Mouse (Mus musculus) forebrain, embryonic 15.5 days (tissue): ENCODE measurements around the gene Cacna1a. TPM values are rescaled to one million over a fixed set of nuclear protein-coding genes. Genes with fewer than 3 reads are reported as not detected.

ENCODE experiments used
- ATAC-seq: fragments of 200-750 bp; cut with Nextera tagmentation; replicated peaks from 2 replicates; pipeline ENCODE4 v1.8.0; 2017; ENCODE audit warnings: mild to moderate bottlenecking, moderate TSS enrichment, moderate library complexity
- H3K27ac ChIP-seq: fragments of 300-500 bp; sonication (generic); replicated peaks from 2 replicates; pipeline ENCODE4 v1.5.1; 2015; ENCODE audit warnings: mild to moderate bottlenecking, inconsistent platforms
- H3K27me3 ChIP-seq: fragments of 300-500 bp; sonication (generic); 2 replicates; pipeline ENCODE4 v1.6.1; 2015; ENCODE audit warnings: inconsistent platforms
- H3K36me3 ChIP-seq: fragments of 300-500 bp; sonication (generic); 2 replicates; pipeline ENCODE4 v1.6.1; 2015; ENCODE audit warnings: mild to moderate bottlenecking, inconsistent platforms
- H3K4me1 ChIP-seq: fragments of 300-500 bp; sonication (generic); 2 replicates; pipeline ENCODE4 v1.6.1; 2015; ENCODE audit warnings: inconsistent platforms
- H3K4me2 ChIP-seq: fragments of 300-500 bp; sonication (generic); replicated peaks from 2 replicates; pipeline ENCODE4 v1.6.1; 2015; ENCODE audit warnings: mild to moderate bottlenecking, inconsistent platforms
- H3K4me3 ChIP-seq: fragments of 300-500 bp; sonication (generic); 2 replicates; pipeline ENCODE4 v1.5.1; 2015; ENCODE audit warnings: mild to moderate bottlenecking, inconsistent platforms
- H3K9ac ChIP-seq: fragments of 300-500 bp; sonication (generic); replicated peaks from 2 replicates; pipeline ENCODE4 v1.6.1; 2015; ENCODE audit warnings: mild to moderate bottlenecking, inconsistent platforms
- H3K9me3 ChIP-seq: fragments of 300-500 bp; sonication (generic); 2 replicates; pipeline ENCODE4 v1.6.1; 2016; ENCODE audit warnings: inconsistent platforms
- WGBS: fragments of 180-500 bp; shearing (Covaris S2); methylation state at CpG from one replicate; pipeline ENCODE4 v1.1.7; 2015; ENCODE audit warnings: mixed read lengths; 5-methylcytosine and 5-hydroxymethylcytosine counted together
- polyA plus RNA-seq: library from polyadenylated mRNA; unstranded; fragments of >200 nt; fragmentation: Nextera tagmentation; extraction: Ambion mirVana; gene quantifications from 2 replicates; pipeline ENCODE4 v1.2.1, GENCODE M21; 2015

Gene Cacna1a
- polyA plus RNA-seq, 1 experiment from 2014 or later = 12.9 TPM

DNA sequence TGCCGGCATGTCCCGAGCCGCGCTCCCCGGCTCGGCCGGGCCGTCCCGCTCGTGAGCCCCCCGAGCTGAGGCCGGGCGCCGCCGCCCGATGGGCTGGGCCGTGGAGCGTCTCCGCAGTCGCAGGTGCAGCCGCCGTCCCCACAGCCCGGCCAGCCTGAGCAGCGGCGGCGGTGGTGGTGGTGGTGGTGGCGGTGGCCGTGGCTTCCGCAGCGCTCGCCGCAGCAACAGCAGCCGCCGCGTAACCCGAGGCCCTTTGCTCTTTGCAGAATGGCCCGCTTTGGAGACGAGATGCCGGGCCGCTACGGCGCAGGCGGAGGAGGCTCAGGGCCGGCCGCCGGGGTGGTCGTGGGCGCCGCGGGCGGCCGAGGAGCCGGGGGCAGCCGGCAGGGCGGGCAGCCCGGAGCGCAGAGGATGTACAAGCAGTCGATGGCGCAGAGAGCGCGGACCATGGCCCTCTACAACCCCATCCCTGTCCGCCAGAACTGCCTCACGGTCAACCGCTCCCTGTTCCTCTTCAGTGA is 27.2 kb downstream of the Cacna1a start:
- H3K27me3 ChIP-seq = no peaks in the 10 kb centered on the region
- H3K9ac ChIP-seq = peak overlapping the region; percentile 85
- ATAC-seq = peak; percentile 66
- peaks cover 28% of the 10 kb centered on the region for H3K4me1 ChIP-seq
- 0% methylated on average over 36 of the region's 64 CpGs for WGBS
- no peaks in the 10 kb centered on the region for H3K9me3 ChIP-seq
- H3K4me2 ChIP-seq = peak overlapping the region; percentile 88
- peak overlapping the region; percentile 85 for H3K4me3 ChIP-seq
- peak overlapping the region; percentile 89 for H3K27ac ChIP-seq
- H3K36me3 ChIP-seq = no peaks in the 10 kb centered on the region

DNA sequence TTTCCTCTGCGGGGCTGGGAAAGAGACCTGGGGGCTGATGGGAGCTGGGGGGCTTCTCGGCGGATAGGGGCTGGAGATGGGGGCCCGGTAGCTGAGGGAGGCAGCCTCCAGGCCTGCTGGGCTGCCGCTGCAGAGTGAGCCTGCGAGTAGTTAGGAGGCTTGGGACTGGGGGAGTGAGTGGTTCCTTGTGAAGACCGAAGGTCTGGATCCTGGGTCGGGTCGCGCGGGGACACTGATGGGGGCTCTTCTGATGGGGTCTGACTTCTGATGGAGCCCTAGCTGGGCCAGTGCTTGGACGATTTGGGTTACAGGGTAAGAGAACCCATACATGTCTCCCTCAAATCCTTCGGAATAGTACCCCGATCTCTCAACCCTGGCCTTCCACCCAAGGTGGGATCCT is 27.8 kb downstream of the Cacna1a start:
- Histone ChIP-seq H3K27me3 (no peaks in the 10 kb centered on the region), H3K36me3 (no peaks in the 10 kb centered on the region), H3K4me1 (peaks cover 28% of the 10 kb centered on the region), H3K9ac (peak overlapping the region; percentile 85), H3K4me2 (peak overlapping the region; percentile 88), H3K4me3 (peak overlapping the region; percentile 85), H3K27ac (peak overlapping the region; percentile 89), H3K9me3 (no peaks in the 10 kb centered on the region)
- ATAC-seq = no peak
- 15% methylated on average over 14 of the region's 14 CpGs for WGBS

DNA sequence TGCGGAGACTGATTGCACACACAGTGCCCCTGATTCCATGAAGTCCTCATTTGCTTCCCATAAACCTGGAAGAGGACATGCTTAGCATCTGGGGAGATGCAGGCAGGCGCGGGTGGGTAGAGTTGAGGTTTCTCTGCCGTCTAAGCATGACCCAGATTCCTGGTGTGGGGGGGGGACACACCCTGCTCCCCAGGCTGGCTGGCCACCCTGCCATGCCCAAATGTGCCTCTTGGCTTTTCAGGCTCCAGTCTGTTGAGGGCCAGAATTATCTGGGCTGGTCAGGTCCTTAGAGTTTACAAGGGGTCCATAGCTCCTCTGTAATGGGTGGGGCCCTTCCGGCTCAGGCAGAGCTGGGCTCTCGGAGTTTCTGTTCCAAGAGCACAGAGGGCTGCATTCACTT is 28.7 kb downstream of the Cacna1a start:
- no peaks in the 10 kb centered on the region for H3K36me3 ChIP-seq
- 0 out of 2 replicates have a peak overlapping the region, but pooled peaks have one; percentile 7 for H3K27ac ChIP-seq
- H3K9ac ChIP-seq = peak overlapping the region; percentile 85; the same call in 1 of the 2 replicates
- no peaks in the 10 kb centered on the region for H3K27me3 ChIP-seq
- WGBS = 67% methylated on average over 6 of the region's 6 CpGs
- peak overlapping the region; percentile 88 for H3K4me2 ChIP-seq
- no peak for ATAC-seq
- H3K4me1 ChIP-seq = peaks cover 28% of the 10 kb centered on the region
- peak overlapping the region; percentile 85 for H3K4me3 ChIP-seq
- H3K9me3 ChIP-seq = no peaks in the 10 kb centered on the region

DNA sequence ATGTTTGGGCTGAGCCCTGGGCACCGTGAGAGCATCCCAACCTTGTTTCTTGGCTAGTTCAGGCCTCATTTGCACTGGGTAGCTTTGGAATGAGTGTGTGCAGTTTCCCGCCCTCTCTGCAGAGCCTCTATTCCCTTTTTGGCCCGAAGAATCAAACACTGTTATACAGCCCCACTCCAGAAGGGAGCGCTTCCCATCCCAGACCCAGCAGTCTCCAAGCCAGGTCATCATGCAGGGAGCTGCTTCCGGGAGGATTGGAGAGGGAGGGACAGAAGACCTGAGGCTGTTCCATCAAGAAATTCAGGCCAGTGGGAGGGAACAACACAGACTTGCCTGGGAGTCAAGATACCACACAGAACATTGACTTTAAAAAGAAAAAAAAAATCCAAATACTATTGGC is 29.6 kb downstream of the Cacna1a start:
- no peak for ATAC-seq
- no peak overlapping the region for H3K9ac ChIP-seq
- peaks cover 28% of the 10 kb centered on the region for H3K4me1 ChIP-seq
- H3K9me3 ChIP-seq = no peaks in the 10 kb centered on the region
- H3K27ac ChIP-seq = no peak overlapping the region
- H3K36me3 ChIP-seq = no peaks in the 10 kb centered on the region
- H3K4me2 ChIP-seq = 0 out of 2 replicates have a peak overlapping the region, but pooled peaks have one; percentile 2
- no peak overlapping the region for H3K4me3 ChIP-seq
- 47% methylated on average over 5 of the region's 5 CpGs for WGBS
- H3K27me3 ChIP-seq = no peaks in the 10 kb centered on the region

DNA sequence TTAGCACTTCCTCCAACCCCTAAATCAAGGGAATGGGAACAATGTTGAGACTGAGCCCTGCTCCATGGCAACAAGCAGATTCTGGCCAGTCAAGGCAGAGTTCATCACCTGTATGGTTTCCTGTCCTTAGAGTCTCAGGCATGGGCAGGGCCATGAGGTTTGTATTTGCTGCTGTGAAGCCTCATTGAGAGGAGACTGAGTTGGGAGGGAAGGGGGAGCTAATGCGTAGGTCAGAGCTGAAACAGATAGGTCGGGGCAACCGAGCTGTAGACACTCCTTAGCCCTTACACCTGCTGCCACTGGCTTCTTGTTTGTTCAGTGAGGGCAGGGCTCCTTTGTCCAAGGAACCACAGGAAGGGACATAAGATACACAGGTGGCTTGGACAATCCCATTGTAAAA is 36.2 kb downstream of the Cacna1a start:
- Histone ChIP-seq H3K4me2 (no peak overlapping the region), H3K27me3 (no peaks in the 10 kb centered on the region), H3K9ac (no peak overlapping the region), H3K9me3 (no peaks in the 10 kb centered on the region), H3K27ac (no peak overlapping the region), H3K36me3 (no peaks in the 10 kb centered on the region), H3K4me3 (no peak overlapping the region), H3K4me1 (no peaks in the 10 kb centered on the region)
- 86% methylated on average over 3 of the region's 3 CpGs for WGBS
- ATAC-seq = no peak

DNA sequence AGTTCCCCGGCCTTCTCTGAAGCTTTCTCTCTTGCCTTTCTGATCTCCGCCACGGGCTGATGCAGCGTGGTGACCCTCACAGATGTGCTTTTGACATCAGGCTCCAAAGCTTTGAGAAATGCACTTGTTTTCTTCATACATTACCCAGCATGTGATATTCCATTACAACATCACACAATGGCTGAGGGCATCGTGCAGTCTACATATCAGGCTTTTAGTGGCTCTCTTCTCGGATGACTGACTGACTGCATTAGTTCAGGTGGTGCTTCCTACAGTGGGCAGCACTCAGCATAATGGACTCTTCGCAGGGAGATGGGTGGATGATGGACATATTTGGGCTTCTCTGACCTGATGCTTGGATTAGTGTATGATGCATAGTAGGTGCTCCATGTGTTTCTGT is 37.8 kb downstream of the Cacna1a start:
- no peak overlapping the region for H3K9ac ChIP-seq
- no peaks in the 10 kb centered on the region for H3K9me3 ChIP-seq
- H3K36me3 ChIP-seq = no peaks in the 10 kb centered on the region
- no peak overlapping the region for H3K27ac ChIP-seq
- no peak overlapping the region for H3K4me3 ChIP-seq
- 87% methylated on average over 7 of the region's 7 CpGs for WGBS
- no peak for ATAC-seq
- no peaks in the 10 kb centered on the region for H3K4me1 ChIP-seq
- H3K27me3 ChIP-seq = no peaks in the 10 kb centered on the region
- H3K4me2 ChIP-seq = no peak overlapping the region

DNA sequence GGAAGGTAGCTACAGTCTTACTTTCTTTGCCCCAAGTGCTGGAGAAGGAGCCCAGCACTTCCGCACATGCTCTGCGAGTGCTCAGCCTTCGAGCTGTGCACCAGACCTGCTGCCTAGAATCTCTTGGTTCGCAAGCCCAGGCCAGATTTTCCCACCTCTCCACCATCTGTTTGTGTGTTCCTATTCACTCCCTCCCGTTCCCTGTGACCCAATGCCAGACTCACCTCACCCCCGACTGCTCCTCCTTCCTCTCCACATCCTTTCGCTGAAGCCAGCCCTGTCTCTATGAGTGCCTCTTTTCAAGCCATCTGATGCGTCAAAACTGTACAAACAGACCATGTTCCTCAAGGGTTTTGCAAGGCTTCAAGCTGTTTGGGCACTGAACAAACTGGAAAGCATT is 38.3 kb downstream of the Cacna1a start:
- no peak overlapping the region for H3K4me2 ChIP-seq
- no peak for ATAC-seq
- H3K4me3 ChIP-seq = no peak overlapping the region
- WGBS = 75% methylated on average over 8 of the region's 8 CpGs
- H3K4me1 ChIP-seq = no peaks in the 10 kb centered on the region
- no peak overlapping the region for H3K9ac ChIP-seq
- no peaks in the 10 kb centered on the region for H3K9me3 ChIP-seq
- no peaks in the 10 kb centered on the region for H3K27me3 ChIP-seq
- no peak overlapping the region for H3K27ac ChIP-seq
- H3K36me3 ChIP-seq = no peaks in the 10 kb centered on the region

DNA sequence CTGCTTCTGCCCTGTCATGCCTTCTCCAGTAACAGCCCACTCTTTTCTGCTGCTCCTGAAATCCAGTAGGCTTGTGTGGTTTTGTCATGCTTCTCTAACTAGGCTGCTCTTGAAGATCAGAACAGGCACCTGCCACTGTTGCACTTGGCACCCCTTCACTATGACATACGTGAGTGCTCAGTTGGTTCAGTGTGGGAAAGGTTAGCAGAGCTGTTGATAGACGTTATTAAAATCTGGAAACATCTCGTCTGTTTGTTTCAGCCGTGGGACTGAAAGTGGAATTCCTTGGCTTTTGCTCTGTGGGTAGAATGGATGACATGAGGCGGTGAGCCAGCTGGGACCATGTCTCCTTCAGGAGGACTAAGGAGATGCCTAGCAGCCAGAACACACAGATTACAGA is 39.8 kb downstream of the Cacna1a start:
- Histone ChIP-seq H3K4me3 (no peak overlapping the region), H3K4me2 (no peak overlapping the region), H3K36me3 (no peaks in the 10 kb centered on the region), H3K9me3 (no peaks in the 10 kb centered on the region), H3K27ac (no peak overlapping the region), H3K27me3 (no peaks in the 10 kb centered on the region), H3K9ac (no peak overlapping the region), H3K4me1 (no peaks in the 10 kb centered on the region)
- no peak for ATAC-seq
- WGBS = 66% methylated on average over 5 of the region's 5 CpGs

DNA sequence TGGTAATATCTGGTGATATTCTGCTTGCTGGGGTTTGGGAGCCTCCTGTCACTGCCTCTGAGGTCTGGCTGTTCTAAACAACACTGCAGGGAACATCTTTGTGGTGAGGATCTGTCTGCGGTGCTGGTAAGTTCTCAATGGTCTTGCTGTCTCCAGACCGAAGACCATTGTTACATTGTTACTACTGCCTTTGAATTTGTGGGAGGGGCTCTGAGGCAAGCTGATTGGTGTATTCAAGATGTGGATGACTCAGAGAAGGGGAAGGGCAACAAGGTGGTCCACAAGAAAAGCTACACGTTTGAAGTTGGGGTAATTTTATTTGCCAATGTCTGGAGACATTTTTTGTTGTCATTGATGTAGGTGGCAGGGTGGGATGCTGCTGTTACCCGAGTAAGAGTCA is 40.8 kb downstream of the Cacna1a start:
- Histone ChIP-seq H3K9ac (no peak overlapping the region), H3K9me3 (no peaks in the 10 kb centered on the region), H3K4me1 (no peaks in the 10 kb centered on the region), H3K36me3 (no peaks in the 10 kb centered on the region), H3K27ac (no peak overlapping the region), H3K4me2 (no peak overlapping the region), H3K4me3 (no peak overlapping the region), H3K27me3 (no peaks in the 10 kb centered on the region)
- WGBS = 19% methylated on average over 4 of the region's 4 CpGs
- ATAC-seq = no peak

DNA sequence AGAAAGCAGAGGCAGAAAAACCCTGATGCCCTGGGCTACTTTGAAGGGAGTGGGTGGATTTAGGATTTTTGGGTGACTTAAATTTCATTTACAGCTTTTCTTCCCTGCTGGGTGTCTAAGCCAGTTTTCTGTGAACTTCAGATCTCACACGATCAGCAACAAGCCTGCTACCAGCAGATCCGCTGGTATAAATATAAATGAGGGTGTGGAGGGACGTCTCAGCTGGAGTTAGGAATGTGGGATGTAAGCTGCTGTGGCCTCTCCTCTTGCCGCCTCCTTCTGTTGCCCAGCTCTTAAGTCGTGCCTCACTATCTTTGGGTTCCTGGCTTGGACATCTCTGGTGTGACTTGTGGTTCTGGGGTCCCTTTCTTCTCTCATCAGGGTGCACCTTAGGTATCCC is 41.3 kb downstream of the Cacna1a start:
- Histone ChIP-seq H3K27me3 (no peaks in the 10 kb centered on the region), H3K4me1 (no peaks in the 10 kb centered on the region), H3K4me3 (no peak overlapping the region), H3K4me2 (no peak overlapping the region), H3K9me3 (no peaks in the 10 kb centered on the region), H3K9ac (no peak overlapping the region), H3K36me3 (no peaks in the 10 kb centered on the region), H3K27ac (no peak overlapping the region)
- ATAC-seq = no peak
- WGBS = 46% methylated on average over 5 of the region's 5 CpGs

DNA sequence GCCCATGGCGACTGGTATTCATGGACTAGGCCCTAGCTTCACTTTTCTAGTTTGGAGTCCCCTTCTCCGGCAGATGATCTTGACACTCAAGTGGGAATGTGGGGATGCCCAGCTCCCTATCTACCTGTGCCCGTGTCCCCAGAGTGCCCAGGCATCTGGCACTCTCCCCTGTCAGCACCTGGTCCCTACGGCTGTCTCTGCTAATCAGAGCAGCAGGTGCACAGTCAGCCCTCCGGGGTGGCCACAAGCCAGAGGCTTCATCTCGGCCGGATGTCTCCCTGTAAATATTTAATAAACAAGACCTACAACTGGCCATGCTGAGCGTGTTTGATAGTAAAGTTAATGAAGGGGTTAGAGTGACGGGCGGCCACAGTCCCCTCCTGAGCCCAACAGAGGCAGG is 47.1 kb downstream of the Cacna1a start:
- no peaks in the 10 kb centered on the region for H3K4me1 ChIP-seq
- no peaks in the 10 kb centered on the region for H3K36me3 ChIP-seq
- no peaks in the 10 kb centered on the region for H3K9me3 ChIP-seq
- H3K27me3 ChIP-seq = no peaks in the 10 kb centered on the region
- ATAC-seq = no peak
- H3K4me2 ChIP-seq = no peak overlapping the region
- no peak overlapping the region for H3K4me3 ChIP-seq
- WGBS = 76% methylated on average over 10 of the region's 10 CpGs
- H3K9ac ChIP-seq = no peak overlapping the region
- H3K27ac ChIP-seq = no peak overlapping the region

DNA sequence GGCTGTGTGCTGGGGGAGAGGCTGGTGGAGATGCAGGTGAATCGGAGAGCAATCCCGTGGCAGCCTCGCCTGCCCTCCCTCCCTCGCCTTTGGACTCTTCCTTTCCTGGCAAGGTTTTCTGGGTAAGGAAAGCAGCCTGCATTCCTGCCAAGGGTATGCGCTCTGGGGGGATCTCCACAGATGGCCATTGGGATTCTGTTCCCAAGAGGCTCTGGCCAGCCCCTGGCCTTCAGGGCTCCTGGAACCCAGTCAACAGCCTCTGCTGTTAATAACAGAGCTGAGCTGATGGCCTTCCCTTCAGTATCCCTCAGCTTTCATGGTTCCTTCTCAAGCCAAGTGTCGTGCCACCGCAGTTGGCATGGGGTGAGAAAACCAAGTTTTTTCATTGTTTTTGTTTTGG is 51.6 kb downstream of the Cacna1a start:
- no peak overlapping the region for H3K4me2 ChIP-seq
- H3K36me3 ChIP-seq = no peaks in the 10 kb centered on the region
- WGBS = 77% methylated on average over 7 of the region's 7 CpGs
- no peak overlapping the region for H3K27ac ChIP-seq
- no peak overlapping the region for H3K4me3 ChIP-seq
- 0 out of 2 replicates have a peak, but pooled peaks cover 3% of the 10 kb centered on the region for H3K4me1 ChIP-seq
- H3K9me3 ChIP-seq = no peaks in the 10 kb centered on the region
- no peaks in the 10 kb centered on the region for H3K27me3 ChIP-seq
- 0 out of 2 replicates have a peak, but pooled peaks have one; percentile 23 for ATAC-seq
- H3K9ac ChIP-seq = no peak overlapping the region

DNA sequence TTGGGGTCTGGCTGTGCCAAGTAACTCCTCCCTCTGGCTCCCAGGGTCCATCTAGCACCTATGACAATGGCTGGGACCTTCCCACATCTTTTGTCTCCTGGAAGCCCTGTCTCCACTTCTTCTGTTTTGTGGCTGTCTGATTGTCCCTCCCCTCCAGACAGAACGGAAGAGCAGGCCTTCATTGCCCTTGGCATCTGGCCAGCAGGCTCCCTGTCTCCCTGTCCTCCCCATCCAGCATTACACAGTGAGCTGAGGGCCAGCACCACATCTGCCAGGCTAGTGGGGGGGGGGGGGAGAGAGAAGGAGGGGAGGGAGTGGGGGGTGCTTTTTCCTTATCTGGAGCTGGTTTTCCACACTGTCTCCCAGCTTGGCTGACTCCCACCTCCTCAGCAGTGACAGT is 53.8 kb downstream of the Cacna1a start:
- ATAC-seq = no peak
- H3K4me1 ChIP-seq = 0 out of 2 replicates have a peak, but pooled peaks cover 3% of the 10 kb centered on the region
- WGBS = 0% methylated on average over 1 of the region's 1 CpGs
- H3K9me3 ChIP-seq = no peaks in the 10 kb centered on the region
- no peaks in the 10 kb centered on the region for H3K27me3 ChIP-seq
- H3K4me3 ChIP-seq = no peak overlapping the region
- no peak overlapping the region for H3K4me2 ChIP-seq
- H3K36me3 ChIP-seq = no peaks in the 10 kb centered on the region
- H3K27ac ChIP-seq = no peak overlapping the region
- no peak overlapping the region for H3K9ac ChIP-seq
